Mouse (Mus musculus): Measurements from ENCODE around the gene Chpf2.

Gene Chpf2

GRCm38 (mm10) chr5:24609388-24609787 lies 22.8 kb downstream of the Chpf2 start:
- ChIA-PET CTCF (no interaction called here), POLR2A (no interaction called here)

- ChIA-PET CTCF (interaction anchor here in 3 of 4 experiments (0.5 to 1.7 kb wide), 4 partner anchors 13 to 81 kb away, joined by 3 to 6 read pairs (median 4); partner anchors contain the start of gene Smarcd3 (in 1 of the 3)), POLR2A (interaction anchor here in 3 of 4 experiments (0.5 to 0.6 kb wide), 4 partner anchors 87 to 236 kb away, joined by 3 to 5 read pairs (median 4); no protein-coding TSS in a partner anchor)
Measured at GRCm38 (mm10) chr5:24611366-24612301, 25.1 kb downstream of the Chpf2 start.

GRCm38 (mm10) chr5:24612302-24612649 lies 25.7 kb downstream of the Chpf2 start:
- POLR2A ChIA-PET = interaction anchor here in 2 of 4 experiments (0.5 to 0.6 kb wide), 3 partner anchors 100 to 237 kb away, joined by 4 to 5 read pairs (median 4); no protein-coding TSS in a partner anchor
- CTCF ChIA-PET = interaction anchor here in 3 of 4 experiments (0.5 to 1.0 kb wide), 4 partner anchors 12 to 480 kb away, joined by 3 to 6 read pairs (median 4); partner anchors contain the start of gene Smarcd3 (in 1 of the 3)

- ChIA-PET POLR2A (interaction anchor here in 2 of 4 experiments (0.7 to 1.1 kb wide), 2 partner anchors 15 to 38 kb away, joined by 3 read pairs; partner anchors contain the start of gene Abcf2 (in 1 of the 2)), CTCF (interaction anchor here in 1 of 4 experiments (1.0 kb wide), 1 partner anchor 21 kb away, joined by 3 read pairs; no protein-coding TSS in a partner anchor)
Measured at GRCm38 (mm10) chr5:24615097-24615496, 28.6 kb downstream of the Chpf2 start.

- ChIA-PET POLR2A (interaction anchor here in 1 of 4 experiments (1.0 to 1.5 kb wide), 2 partner anchors 16 to 19 kb away, joined by 4 to 5 read pairs; no protein-coding TSS in a partner anchor), CTCF (no interaction called here)
Measured at GRCm38 (mm10) chr5:24618921-24619320, 32.4 kb downstream of the Chpf2 start.

- ChIA-PET CTCF (no interaction called here), POLR2A (interaction anchor here in 1 of 4 experiments (0.6 to 1.5 kb wide), 2 partner anchors 17 to 223 kb away, joined by 4 to 5 read pairs; no protein-coding TSS in a partner anchor)
Measured at GRCm38 (mm10) chr5:24620116-24620515, 33.6 kb downstream of the Chpf2 start.

- POLR2A ChIA-PET = interaction anchor here in 1 of 4 experiments (0.6 kb wide), 1 partner anchor 223 kb away, joined by 5 read pairs; no protein-coding TSS in a partner anchor
- CTCF ChIA-PET = no interaction called here
Measured at GRCm38 (mm10) chr5:24620626-24621025, 34.1 kb downstream of the Chpf2 start.

- POLR2A ChIA-PET = no interaction called here
- CTCF ChIA-PET = no interaction called here
Measured at GRCm38 (mm10) chr5:24622386-24623040, 36.0 kb downstream of the Chpf2 start.

GRCm38 (mm10) chr5:24623041-24623985 lies 36.8 kb downstream of the Chpf2 start:
- POLR2A ChIA-PET = interaction anchor here in 2 of 4 experiments (0.9 to 1.4 kb wide), 4 partner anchors 15 to 129 kb away, joined by 3 to 6 read pairs (median 4); partner anchors contain the start of gene Abcf2 (in 1 of the 2)
- CTCF ChIA-PET = interaction anchor here in 2 of 4 experiments (0.6 to 1.0 kb wide), 2 partner anchors 13 to 62 kb away, joined by 3 to 6 read pairs; partner anchors contain the start of gene Nub1 (in 1 of the 2)

GRCm38 (mm10) chr5:24623986-24624821 lies 37.7 kb downstream of the Chpf2 start, which contains the start of gene Smarcd3:
Gene Smarcd3 (minus strand): TSS chr5:24624411.
- CTCF ChIA-PET = interaction anchor here (0.6 to 1.2 kb wide), 7 partner anchors 12 to 399 kb away, joined by 3 to 6 read pairs (median 4); partner anchors contain the start of gene Nub1 (in 1 of the 4)
- POLR2A ChIA-PET = interaction anchor here (0.6 to 1.4 kb wide), 14 partner anchors 9 to 173 kb away, joined by 3 to 6 read pairs (median 3); partner anchors contain the start of gene Abcf2 (in 2 of the 4)

GRCm38 (mm10) chr5:24624822-24625120 lies 38.2 kb downstream of the Chpf2 start:
- CTCF ChIA-PET = interaction anchor here (0.6 to 1.2 kb wide), 6 partner anchors 11 to 398 kb away, joined by 3 to 6 read pairs (median 4); no protein-coding TSS in a partner anchor
- POLR2A ChIA-PET = interaction anchor here (0.6 to 1.4 kb wide), 14 partner anchors 8 to 173 kb away, joined by 3 to 6 read pairs (median 3); partner anchors contain the start of gene Abcf2 (in 2 of the 4)

- ChIA-PET POLR2A (interaction anchor here in 1 of 4 experiments (0.6 kb wide), 1 partner anchor 60 kb away, joined by 3 read pairs; no protein-coding TSS in a partner anchor), CTCF (no interaction called here)
Measured at GRCm38 (mm10) chr5:24629712-24630111, 43.2 kb downstream of the Chpf2 start.

- CTCF ChIA-PET = interaction anchor here in 1 of 4 experiments (0.5 to 0.7 kb wide), 3 partner anchors 38 to 577 kb away, joined by 3 to 5 read pairs (median 3); no protein-coding TSS in a partner anchor
- POLR2A ChIA-PET = interaction anchor here in 1 of 4 experiments (2.7 kb wide), 1 partner anchor 12 kb away, joined by 9 read pairs; no protein-coding TSS in a partner anchor
Measured at GRCm38 (mm10) chr5:24635093-24635492, 48.6 kb downstream of the Chpf2 start.

GRCm38 (mm10) chr5:24635526-24636141 lies 49.1 kb downstream of the Chpf2 start:
- CTCF ChIA-PET = interaction anchor here in 3 of 4 experiments (0.5 to 1.3 kb wide), 6 partner anchors 11 to 578 kb away, joined by 3 to 8 read pairs (median 3); partner anchors contain the start of gene Smarcd3 (in 1 of the 3)
- POLR2A ChIA-PET = interaction anchor here in 1 of 4 experiments (2.7 kb wide), 1 partner anchor 12 kb away, joined by 9 read pairs; no protein-coding TSS in a partner anchor

- ChIA-PET POLR2A (interaction anchor here (0.6 to 2.7 kb wide), 11 partner anchors 11 to 426 kb away, joined by 3 to 9 read pairs (median 5); partner anchors contain the start of genes Smarcd3 (in 3 of the 4) and Nub1 (in 1 of the 4)), CTCF (interaction anchor here in 3 of 4 experiments (0.6 to 1.7 kb wide), 7 partner anchors 13 to 280 kb away, joined by 3 to 6 read pairs (median 4); partner anchors contain the start of genes Rheb (in 1 of the 3) and Smarcd3 (in 1 of the 3))
Measured at GRCm38 (mm10) chr5:24636987-24637386, 50.4 kb downstream of the Chpf2 start.
